ENCODE assay signal across 8 mouse cellular contexts in the genomic region with DNA sequence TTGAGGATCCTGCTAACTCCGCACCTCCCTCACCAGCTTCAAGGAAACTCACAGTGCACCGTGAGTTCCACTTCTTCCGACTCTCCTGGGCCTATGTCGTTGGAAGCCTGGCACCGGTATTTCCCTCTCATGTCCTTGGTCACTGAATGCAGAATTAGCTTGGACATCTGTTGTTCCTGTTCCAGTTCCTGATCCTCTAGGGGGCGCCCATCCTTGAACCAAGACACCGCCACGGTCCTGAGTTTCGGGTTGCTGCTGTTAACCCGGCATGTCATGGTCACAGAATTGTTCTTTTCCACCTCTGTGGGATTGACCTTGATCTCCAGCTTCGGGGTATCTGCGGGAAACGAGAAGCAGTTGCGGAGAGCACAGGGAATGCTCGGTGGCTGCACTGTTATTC. TPM values are rescaled to one million over a fixed set of nuclear protein-coding genes. Genes with fewer than 3 reads are reported as not detected.
DNase-seq lines count a peak whose midpoint lies in the region; ATAC-seq and TF ChIP-seq lines count a peak whose summit lies in the region.

No protein-coding gene starts in this region.

- no peak overlapping the region for H3K27ac ChIP-seq in intestine, postnatal 0 days (ENCODE audit: low read depth, low read length)
- H3K27ac ChIP-seq in midbrain, embryonic 12.5 days (replicated peaks) = no peak overlapping the region

- TF ChIP-seq CTCF in intestine, postnatal 0 days (IDR thresholded peaks at IDR 0.05; ENCODE audit: low read depth) = peak; percentile 82

- WGBS in intestine, postnatal 0 days = 17% methylated on average over 15 of the region's 15 CpGs
- WGBS in midbrain, embryonic 12.5 days = 28% methylated on average over 15 of the region's 15 CpGs

- peak; percentile 88 for DNase-seq in ZHBTc4 (ENCODE audit: low read depth, low spot score)
- DNase-seq in cerebellum, postnatal 36 days = peak; percentile 75 to 77
- peak; percentile 55 to 65 for DNase-seq in left cerebral cortex, postnatal 25 days (ENCODE audit: low spot score in 2 of 2)
- peak; percentile 34 for DNase-seq in skeletal muscle tissue, adult 2 months (ENCODE audit: low read depth, low spot score)
- DNase-seq in yolk sac, embryonic 10.5 days (ENCODE audit: low spot score) = peak; percentile 42

- H3K9ac ChIP-seq in intestine, postnatal 0 days (ENCODE audit: low read depth, low read length) = no peak overlapping the region
- H3K9ac ChIP-seq in midbrain, embryonic 12.5 days (replicated peaks) = no peak overlapping the region

- H3K4me2 ChIP-seq in intestine, postnatal 0 days (replicated peaks; ENCODE audit: low read depth) = peak overlapping the region; percentile 32
- H3K4me2 ChIP-seq in midbrain, embryonic 12.5 days (replicated peaks) = peak overlapping the region; percentile 25

- no peaks in the 10 kb centered on the region for H3K36me3 ChIP-seq in intestine, postnatal 0 days (ENCODE audit: control insufficient read depth, insufficient read depth)
- no peaks in the 10 kb centered on the region for H3K36me3 ChIP-seq in midbrain, embryonic 12.5 days

- no peaks in the 10 kb centered on the region for H3K4me1 ChIP-seq in intestine, postnatal 0 days (replicated peaks; ENCODE audit: control insufficient read depth, insufficient read depth, low read length)
- H3K4me1 ChIP-seq in midbrain, embryonic 12.5 days = no peaks in the 10 kb centered on the region

- no peaks in the 10 kb centered on the region for H3K9me3 ChIP-seq in intestine, postnatal 0 days (ENCODE audit: control insufficient read depth)
- no peaks in the 10 kb centered on the region for H3K9me3 ChIP-seq in midbrain, embryonic 12.5 days

- H3K27me3 ChIP-seq in intestine, postnatal 0 days (replicated peaks; ENCODE audit: control insufficient read depth, insufficient read depth, low read length) = no peaks in the 10 kb centered on the region
- peaks cover 6% of the 10 kb centered on the region; the same call in 1 of the 2 replicates for H3K27me3 ChIP-seq in midbrain, embryonic 12.5 days

- peak; percentile 88 for ATAC-seq in granulocyte monocyte progenitor cell, adult 5-6 weeks (replicated peaks; ENCODE audit: poor library complexity, severe bottlenecking)
- ATAC-seq in intestine, postnatal 0 days = no peak
- no peak for ATAC-seq in midbrain, embryonic 12.5 days (ENCODE audit: low FRiP score, low read depth)

- intact Hi-C loops in left cerebral cortex, postnatal 25 days (cut with DNase I) = loop anchor here (5.0 kb wide), 1 partner anchor 79 kb away; no protein-coding TSS in a partner anchor

- 0 out of 2 replicates have a peak overlapping the region, but pooled peaks have one; percentile 5 for H3K4me3 ChIP-seq in intestine, postnatal 0 days (ENCODE audit: low read depth, low read length)
- H3K4me3 ChIP-seq in midbrain, embryonic 12.5 days = no peak overlapping the region

RNA-seq across cellular contexts. Expression of gene Cd22, which starts 7.1 kb away (rescaled TPM):
- not detected in 2 replicates for total RNA-seq in granulocyte monocyte progenitor cell, adult 5-6 weeks (2014; fragmentation: Nextera tagmentation)
- not detected in 2 replicates for total RNA-seq in granulocyte monocyte progenitor cell, adult 5-6 weeks (2017)
- 0.27 and 0.51 TPM in 2 replicates for polyA plus RNA-seq in intestine, postnatal 0 days (2015; fragmentation: Nextera tagmentation; extraction: Ambion mirVana)
- not detected for total RNA-seq in left cerebral cortex, postnatal 25 days (2021)
- polyA plus RNA-seq in midbrain, embryonic 12.5 days (2016; fragmentation: Nextera tagmentation; extraction: Ambion mirVana) = not detected in 2 replicates

RNA-seq across cellular contexts. Expression of gene Ffar1, which starts 11.7 kb away (rescaled TPM):
- not detected in 2 replicates for total RNA-seq in granulocyte monocyte progenitor cell, adult 5-6 weeks (2014; fragmentation: Nextera tagmentation)
- not detected in 2 replicates for total RNA-seq in granulocyte monocyte progenitor cell, adult 5-6 weeks (2017)
- polyA plus RNA-seq in intestine, postnatal 0 days (2015; fragmentation: Nextera tagmentation; extraction: Ambion mirVana) = 0.13 and 0.21 TPM in 2 replicates
- not detected for total RNA-seq in left cerebral cortex, postnatal 25 days (2021)
- not detected in 2 replicates for polyA plus RNA-seq in midbrain, embryonic 12.5 days (2016; fragmentation: Nextera tagmentation; extraction: Ambion mirVana)

RNA-seq across cellular contexts. Expression of gene Ffar3, which starts 17.1 kb away (rescaled TPM):
- not detected in 2 replicates for total RNA-seq in granulocyte monocyte progenitor cell, adult 5-6 weeks (2014; fragmentation: Nextera tagmentation)
- total RNA-seq in granulocyte monocyte progenitor cell, adult 5-6 weeks (2017) = not detected in 2 replicates
- polyA plus RNA-seq in intestine, postnatal 0 days (2015; fragmentation: Nextera tagmentation; extraction: Ambion mirVana) = 0.21 and 0.47 TPM in 2 replicates
- not detected for total RNA-seq in left cerebral cortex, postnatal 25 days (2021)
- not detected in 2 replicates for polyA plus RNA-seq in midbrain, embryonic 12.5 days (2016; fragmentation: Nextera tagmentation; extraction: Ambion mirVana)

RNA-seq across cellular contexts. Expression of gene Mag, which starts 41.6 kb away (rescaled TPM):
- total RNA-seq in granulocyte monocyte progenitor cell, adult 5-6 weeks (2014; fragmentation: Nextera tagmentation) = 0.81 TPM in 1 of 2 replicates, not detected in the other
- 0.46 TPM in 1 of 2 replicates, not detected in the other for total RNA-seq in granulocyte monocyte progenitor cell, adult 5-6 weeks (2017)
- polyA plus RNA-seq in intestine, postnatal 0 days (2015; fragmentation: Nextera tagmentation; extraction: Ambion mirVana) = 0.18 and 0.31 TPM in 2 replicates
- 100 to 1,000 TPM; 152 to 176 TPM for total RNA-seq in left cerebral cortex, postnatal 25 days (2021)
- polyA plus RNA-seq in midbrain, embryonic 12.5 days (2016; fragmentation: Nextera tagmentation; extraction: Ambion mirVana) = 0.39 and 0.51 TPM in 2 replicates

RNA-seq across cellular contexts. Expression of gene Ffar2, which starts 49.5 kb away (rescaled TPM):
- total RNA-seq in granulocyte monocyte progenitor cell, adult 5-6 weeks (2014; fragmentation: Nextera tagmentation) = 6.5 and 17.9 TPM in 2 replicates
- total RNA-seq in granulocyte monocyte progenitor cell, adult 5-6 weeks (2017) = 23.4 and 26.4 TPM in 2 replicates
- polyA plus RNA-seq in intestine, postnatal 0 days (2015; fragmentation: Nextera tagmentation; extraction: Ambion mirVana) = 12.5 and 12.6 TPM in 2 replicates
- total RNA-seq in left cerebral cortex, postnatal 25 days (2021) = not detected
- not detected in 2 replicates for polyA plus RNA-seq in midbrain, embryonic 12.5 days (2016; fragmentation: Nextera tagmentation; extraction: Ambion mirVana)

Comparison
In these comparisons a context has a peak if more than half of its experiments do, and no peak if none do; other contexts are left out.
1. DNase-seq: peak in every context shown above with its lines; median percentile 88 in ZHBTc4; 76 in cerebellum, postnatal 36 days; 60 in left cerebral cortex, postnatal 25 days; 42 in yolk sac, embryonic 10.5 days; 34 in skeletal muscle tissue, adult 2 months.